Mouse (Mus musculus): ENCODE measurements around the gene Cd300lf. TPM values are rescaled to one million over a fixed set of nuclear protein-coding genes. Genes with fewer than 3 reads are reported as not detected.

Cd300lf gene
- polyA plus RNA-seq, 1 experiment = 6.9 TPM

DNA sequence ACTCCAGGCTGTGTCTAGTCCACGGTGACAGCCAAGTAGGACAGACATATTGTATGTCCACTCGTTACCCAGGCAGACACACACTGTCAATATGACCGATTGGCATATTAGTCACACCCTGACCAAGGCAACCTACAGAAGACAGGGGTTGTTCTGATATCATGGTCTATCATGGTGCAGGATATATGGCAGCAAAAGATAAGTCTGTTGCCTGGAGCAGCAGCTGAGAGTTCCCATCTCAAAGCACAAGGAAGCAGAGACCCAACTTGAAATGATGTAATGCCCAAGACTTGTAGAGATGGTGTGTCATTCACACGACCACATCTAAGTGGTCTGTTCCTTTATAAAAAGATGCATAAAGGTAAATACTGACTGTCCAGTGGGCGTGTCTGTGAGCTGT, 55.1 kb downstream of the Cd300lf start:
- TF ChIP-seq POLR2A (IDR thresholded peaks at IDR 0.05; ENCODE audit: low read depth, low read length) (no peak), CTCF (IDR thresholded peaks at IDR 0.05; ENCODE audit: extremely low read depth, insufficient read length, insufficient replicate concordance, low read depth, low read length) (no peak)
- 74% methylated on average over 5 of the region's 5 CpGs for WGBS
- Histone ChIP-seq H3K36me3 (ENCODE audit: control insufficient read depth, insufficient read depth, low read length) (no peaks in the 10 kb centered on the region), H3K27me3 (ENCODE audit: control insufficient read depth, insufficient read depth, low read length) (no peaks in the 10 kb centered on the region), H3K4me1 (ENCODE audit: control insufficient read depth, insufficient read depth, insufficient read length, low read length) (peaks cover 3% of the 10 kb centered on the region), H3K27ac (ENCODE audit: insufficient read depth, low read depth, low read length) (no peak overlapping the region), H3K4me3 (ENCODE audit: low read depth, low read length) (no peak overlapping the region)

DNA sequence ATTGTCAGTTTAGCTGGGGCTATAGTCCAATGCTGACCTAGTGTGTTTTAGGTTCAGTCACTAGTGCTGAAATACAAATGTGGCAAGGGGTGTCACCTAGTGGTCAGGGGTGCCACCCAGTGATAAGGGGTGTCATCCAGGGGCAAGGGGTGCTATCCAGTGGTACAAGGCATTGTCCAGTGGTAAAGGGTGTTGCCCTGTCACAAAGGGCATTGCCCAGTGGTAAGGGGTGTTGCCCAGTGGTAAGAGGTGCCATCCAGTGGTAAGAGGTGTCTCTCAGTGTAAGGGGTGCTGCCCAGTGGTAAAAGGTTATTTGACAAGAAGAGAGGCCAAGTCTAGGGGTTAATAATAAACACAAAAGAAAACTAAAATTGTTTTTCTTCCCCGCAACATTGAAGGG, 56.4 kb downstream of the Cd300lf start:
- H3K27me3 ChIP-seq (ENCODE audit: control insufficient read depth, insufficient read depth, low read length) = no peaks in the 10 kb centered on the region
- no peaks in the 10 kb centered on the region; the same call in 1 of the 2 replicates for H3K4me1 ChIP-seq (ENCODE audit: control insufficient read depth, insufficient read depth, insufficient read length, low read length)
- no peak overlapping the region for H3K27ac ChIP-seq (ENCODE audit: insufficient read depth, low read depth, low read length)
- 91% methylated on average over 1 of the region's 1 CpGs for WGBS
- TF ChIP-seq CTCF (IDR thresholded peaks at IDR 0.05; ENCODE audit: extremely low read depth, insufficient read length, insufficient replicate concordance, low read depth, low read length) = no peak
- TF ChIP-seq POLR2A (IDR thresholded peaks at IDR 0.05; ENCODE audit: low read depth, low read length) = no peak
- no peaks in the 10 kb centered on the region for H3K36me3 ChIP-seq (ENCODE audit: control insufficient read depth, insufficient read depth, low read length)
- H3K4me3 ChIP-seq (ENCODE audit: low read depth, low read length) = no peak overlapping the region

DNA sequence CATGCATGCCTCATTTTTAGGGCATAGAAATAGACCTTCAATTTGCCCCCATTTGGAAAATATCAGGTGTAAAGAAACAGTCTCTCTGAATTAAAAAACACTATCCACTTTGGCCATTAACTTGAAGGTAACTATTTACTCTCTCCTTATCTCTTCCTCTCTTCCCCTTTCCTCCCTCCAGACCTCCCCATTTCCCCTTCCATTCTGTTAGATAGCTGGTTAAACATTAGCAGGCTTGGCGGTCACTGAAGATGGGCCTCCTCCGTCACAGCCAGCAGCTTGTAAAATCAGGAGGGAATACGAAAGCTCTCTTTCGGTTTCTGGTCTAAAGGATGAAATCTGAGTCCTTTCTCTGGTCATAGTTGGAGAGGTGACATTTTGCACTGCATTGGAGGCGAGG, 57.9 kb downstream of the Cd300lf start:
- TF ChIP-seq CTCF (IDR thresholded peaks at IDR 0.05; ENCODE audit: extremely low read depth, insufficient read length, insufficient replicate concordance, low read depth, low read length) = no peak
- Histone ChIP-seq H3K27ac (ENCODE audit: insufficient read depth, low read depth, low read length) (no peak overlapping the region), H3K27me3 (ENCODE audit: control insufficient read depth, insufficient read depth, low read length) (0 out of 2 replicates have a peak, but pooled peaks cover 5% of the 10 kb centered on the region), H3K4me3 (ENCODE audit: low read depth, low read length) (no peak overlapping the region), H3K36me3 (ENCODE audit: control insufficient read depth, insufficient read depth, low read length) (no peaks in the 10 kb centered on the region), H3K4me1 (ENCODE audit: control insufficient read depth, insufficient read depth, insufficient read length, low read length) (peaks cover 7% of the 10 kb centered on the region)
- WGBS = 19% methylated on average over 5 of the region's 5 CpGs

DNA sequence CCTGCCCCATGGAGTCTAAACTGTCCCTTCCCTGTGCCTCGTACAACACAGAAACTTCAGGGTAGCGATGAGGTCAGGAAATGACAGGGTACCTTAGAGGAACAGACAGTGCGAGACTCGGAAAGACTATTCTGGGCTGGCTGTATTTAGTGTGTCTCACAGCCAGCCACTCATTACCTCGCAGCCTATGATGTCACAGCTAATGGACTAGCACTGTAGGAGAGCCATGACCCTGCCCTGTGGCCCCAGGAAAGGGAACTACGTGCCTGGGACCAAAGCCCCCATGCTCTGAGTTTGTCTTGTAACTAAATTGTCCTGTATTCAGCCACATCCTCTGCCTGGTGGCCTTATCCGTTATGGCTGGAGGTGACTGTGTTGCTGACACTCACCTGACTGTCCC, 58.4 kb downstream of the Cd300lf start:
- WGBS = 48% methylated on average over 7 of the region's 7 CpGs
- TF ChIP-seq CTCF (IDR thresholded peaks at IDR 0.05; ENCODE audit: extremely low read depth, insufficient read length, insufficient replicate concordance, low read depth, low read length) = no peak
- no peak for TF ChIP-seq POLR2A (IDR thresholded peaks at IDR 0.05; ENCODE audit: low read depth, low read length)
- peaks cover 7% of the 10 kb centered on the region for H3K4me1 ChIP-seq (ENCODE audit: control insufficient read depth, insufficient read depth, insufficient read length, low read length)
- no peaks in the 10 kb centered on the region for H3K36me3 ChIP-seq (ENCODE audit: control insufficient read depth, insufficient read depth, low read length)
- no peak overlapping the region for H3K27ac ChIP-seq (ENCODE audit: insufficient read depth, low read depth, low read length)
- H3K27me3 ChIP-seq (ENCODE audit: control insufficient read depth, insufficient read depth, low read length) = 0 out of 2 replicates have a peak, but pooled peaks cover 5% of the 10 kb centered on the region
- H3K4me3 ChIP-seq (ENCODE audit: low read depth, low read length) = no peak overlapping the region

DNA sequence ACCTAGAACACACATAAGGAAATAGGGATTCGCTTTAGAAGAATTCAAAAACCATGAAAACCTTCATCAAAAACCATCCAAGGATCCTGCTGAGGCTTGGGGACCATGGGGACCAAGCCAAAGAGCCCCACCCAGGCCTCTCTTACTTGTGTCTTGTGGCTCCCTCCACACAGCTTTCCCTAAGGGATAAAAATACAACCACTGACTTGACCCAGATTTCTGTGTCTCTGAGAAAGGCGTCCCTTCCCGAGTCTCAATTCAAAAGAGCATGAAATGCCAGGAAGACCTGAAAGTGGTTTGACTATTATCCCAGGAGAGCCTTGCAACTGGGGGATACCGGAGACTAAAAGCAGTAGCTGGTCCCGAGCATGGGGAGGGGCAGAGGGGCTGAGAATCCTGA, 60.8 kb downstream of the Cd300lf start:
- TF ChIP-seq CTCF (IDR thresholded peaks at IDR 0.05; ENCODE audit: extremely low read depth, insufficient read length, insufficient replicate concordance, low read depth, low read length) (no peak), POLR2A (IDR thresholded peaks at IDR 0.05; ENCODE audit: low read depth, low read length) (no peak)
- H3K27me3 ChIP-seq (ENCODE audit: control insufficient read depth, insufficient read depth, low read length) = 0 out of 2 replicates have a peak, but pooled peaks cover 5% of the 10 kb centered on the region
- H3K4me1 ChIP-seq (ENCODE audit: control insufficient read depth, insufficient read depth, insufficient read length, low read length) = peaks cover 7% of the 10 kb centered on the region
- 77% methylated on average over 5 of the region's 5 CpGs for WGBS
- no peaks in the 10 kb centered on the region for H3K36me3 ChIP-seq (ENCODE audit: control insufficient read depth, insufficient read depth, low read length)
- no peak overlapping the region for H3K4me3 ChIP-seq (ENCODE audit: low read depth, low read length)
- H3K27ac ChIP-seq (ENCODE audit: insufficient read depth, low read depth, low read length) = no peak overlapping the region

DNA sequence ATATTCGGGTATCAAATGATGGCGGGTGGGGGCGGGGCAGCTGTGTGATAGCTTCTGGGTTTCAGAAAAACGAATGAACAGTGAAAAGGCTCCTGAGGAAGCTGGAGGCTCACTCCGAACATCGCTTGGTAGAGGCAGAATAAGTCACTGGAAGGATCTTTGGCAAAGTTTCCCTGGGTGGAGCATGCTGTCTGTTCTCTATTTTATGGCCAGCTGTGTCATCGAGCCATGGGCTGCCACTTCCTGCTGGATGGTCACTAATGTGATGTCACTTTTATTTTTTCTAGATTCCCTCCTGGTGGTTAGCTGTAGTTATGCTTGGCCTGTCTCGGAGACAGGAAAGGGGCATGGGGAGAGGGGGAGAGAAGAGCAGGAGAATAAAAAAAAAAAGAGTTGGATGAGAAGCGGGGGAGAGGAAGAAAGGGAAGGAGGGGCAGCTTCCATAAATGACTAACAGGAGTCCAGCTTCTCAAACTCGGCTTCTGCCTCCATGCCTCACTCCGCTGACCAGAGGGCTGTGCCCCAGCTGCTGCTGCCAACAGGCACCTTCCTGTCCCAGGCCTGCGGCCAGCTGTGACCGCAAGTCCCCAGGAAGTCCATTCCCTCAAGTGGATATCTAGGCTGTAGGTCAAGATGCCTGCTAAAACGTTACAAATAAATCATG, 62.0 kb downstream of the Cd300lf start:
- Histone ChIP-seq H3K36me3 (ENCODE audit: control insufficient read depth, insufficient read depth, low read length) (no peaks in the 10 kb centered on the region), H3K4me1 (ENCODE audit: control insufficient read depth, insufficient read depth, insufficient read length, low read length) (peaks cover 7% of the 10 kb centered on the region), H3K4me3 (ENCODE audit: low read depth, low read length) (no peak overlapping the region), H3K27me3 (ENCODE audit: control insufficient read depth, insufficient read depth, low read length) (0 out of 2 replicates have a peak, but pooled peaks cover 5% of the 10 kb centered on the region), H3K27ac (ENCODE audit: insufficient read depth, low read depth, low read length) (peak overlapping the region; percentile 8; the same call in 1 of the 2 replicates)
- no peak for TF ChIP-seq CTCF (IDR thresholded peaks at IDR 0.05; ENCODE audit: extremely low read depth, insufficient read length, insufficient replicate concordance, low read depth, low read length)
- TF ChIP-seq POLR2A (IDR thresholded peaks at IDR 0.05; ENCODE audit: low read depth, low read length) = no peak
- WGBS = 16% methylated on average over 14 of the region's 14 CpGs

DNA sequence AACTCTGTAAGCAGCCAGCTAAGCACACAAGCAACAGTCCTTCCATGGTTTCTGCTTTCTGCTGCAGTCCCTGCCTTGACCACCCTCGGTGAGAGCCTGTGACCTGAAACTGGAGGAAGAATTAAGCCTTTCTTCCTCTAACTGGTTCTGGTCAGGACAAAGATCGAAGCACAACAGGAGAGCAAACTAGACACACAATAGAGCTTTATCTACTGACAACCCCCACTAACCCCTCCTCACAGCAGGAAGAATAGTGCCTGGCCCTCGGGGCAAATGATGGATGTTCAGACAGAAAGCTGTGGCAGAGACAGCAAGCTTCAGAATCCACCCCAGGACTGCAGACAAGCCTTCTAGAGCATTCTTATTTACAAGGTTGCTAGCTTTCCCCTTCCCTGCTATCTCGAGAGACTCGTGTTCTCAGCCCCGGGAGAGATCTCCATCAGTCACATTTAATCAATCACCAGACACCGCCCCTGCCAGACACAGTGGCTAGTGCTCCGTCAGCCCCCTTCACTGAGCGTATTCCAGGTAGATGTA, 62.7 kb downstream of the Cd300lf start:
- Histone ChIP-seq H3K27me3 (ENCODE audit: control insufficient read depth, insufficient read depth, low read length) (0 out of 2 replicates have a peak, but pooled peaks cover 5% of the 10 kb centered on the region), H3K36me3 (ENCODE audit: control insufficient read depth, insufficient read depth, low read length) (no peaks in the 10 kb centered on the region), H3K4me1 (ENCODE audit: control insufficient read depth, insufficient read depth, insufficient read length, low read length) (peaks cover 7% of the 10 kb centered on the region), H3K27ac (ENCODE audit: insufficient read depth, low read depth, low read length) (no peak overlapping the region), H3K4me3 (ENCODE audit: low read depth, low read length) (no peak overlapping the region)
- 9% methylated on average over 9 of the region's 9 CpGs for WGBS
- no peak for TF ChIP-seq POLR2A (IDR thresholded peaks at IDR 0.05; ENCODE audit: low read depth, low read length)
- TF ChIP-seq CTCF (IDR thresholded peaks at IDR 0.05; ENCODE audit: extremely low read depth, insufficient read length, insufficient replicate concordance, low read depth, low read length) = no peak

Data from small intestine, adult 2 months (tissue).